18 mouse cellular contexts compared by ENCODE assay signal in the genomic region with DNA sequence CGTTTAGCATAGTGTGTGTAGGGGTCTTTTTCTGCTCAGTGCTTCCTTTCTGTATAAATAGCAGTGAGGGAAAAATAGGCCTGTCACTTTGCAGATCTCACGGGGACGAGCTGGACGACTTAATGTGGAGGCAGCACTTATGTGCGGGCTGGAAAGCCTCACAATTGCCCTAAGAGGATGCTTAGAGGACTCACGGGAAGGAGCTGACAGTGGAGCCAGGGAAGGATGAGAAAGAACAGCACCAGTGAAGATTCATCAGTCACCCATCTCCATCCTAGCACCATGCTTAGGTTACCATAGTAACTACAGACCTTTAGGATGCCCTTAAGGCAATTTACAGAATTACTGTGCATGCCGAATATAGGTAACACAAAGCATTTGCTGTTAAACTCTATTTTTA. TPM values are rescaled to one million over a fixed set of nuclear protein-coding genes. Genes with fewer than 3 reads are reported as not detected.
DNase-seq lines count a peak whose midpoint lies in the region; ATAC-seq and TF ChIP-seq lines count a peak whose summit lies in the region.
"Had no signal": no experiment of that assay in that cellular context is flagged by ENCODE, and none has a peak within 500 bp of the region (broad histone marks: within the 10 kb centered on the region; RNA-seq: fewer than 3 reads in every experiment).

No protein-coding gene starts in this region.

- H3K4me2 ChIP-seq in forebrain, embryonic 16.5 days (ENCODE audit: low read length) = 0 out of 2 replicates have a peak overlapping the region, but pooled peaks have one; percentile 7
- H3K4me2 ChIP-seq in hindbrain, embryonic 16.5 days (ENCODE audit: low read length) = peak overlapping the region; percentile 11
- peak overlapping the region; percentile 23 for H3K4me2 ChIP-seq in neural tube, embryonic 15.5 days
- H3K4me2 ChIP-seq in intestine, postnatal 0 days (replicated peaks; ENCODE audit: low read depth) = no peak overlapping the region

- H3K36me3 ChIP-seq in forebrain, embryonic 16.5 days (ENCODE audit: control insufficient read depth, insufficient read depth) = no peaks in the 10 kb centered on the region
- H3K36me3 ChIP-seq in hindbrain, embryonic 16.5 days (ENCODE audit: control insufficient read depth, insufficient read depth, low read length) = no peaks in the 10 kb centered on the region
- H3K36me3 ChIP-seq in neural tube, embryonic 15.5 days = no peaks in the 10 kb centered on the region
- H3K36me3 ChIP-seq in intestine, postnatal 0 days (ENCODE audit: control insufficient read depth, insufficient read depth) = no peaks in the 10 kb centered on the region
- H3K36me3 ChIP-seq: embryonic facial prominence, embryonic 10.5 days; G1E had no signal

- H3K4me1 ChIP-seq in forebrain, embryonic 16.5 days (replicated peaks; ENCODE audit: control insufficient read depth, insufficient read depth, low read length) = peaks cover 31% of the 10 kb centered on the region
- peaks cover 7% of the 10 kb centered on the region for H3K4me1 ChIP-seq in hindbrain, embryonic 16.5 days (ENCODE audit: control insufficient read depth, insufficient read depth, low read depth, low read length)
- peaks cover 44% of the 10 kb centered on the region for H3K4me1 ChIP-seq in neural tube, embryonic 15.5 days
- H3K4me1 ChIP-seq in intestine, postnatal 0 days (replicated peaks; ENCODE audit: control insufficient read depth, insufficient read depth, low read length) = 0 out of 2 replicates have a peak, but pooled peaks cover 2% of the 10 kb centered on the region

- WGBS in forebrain, embryonic 16.5 days = 15% methylated on average over 7 of the region's 7 CpGs
- 20% methylated on average over 7 of the region's 7 CpGs for WGBS in hindbrain, embryonic 16.5 days
- 8% methylated on average over 7 of the region's 7 CpGs for WGBS in neural tube, embryonic 15.5 days
- WGBS in intestine, postnatal 0 days = 28% methylated on average over 7 of the region's 7 CpGs

- H3K9me3 ChIP-seq in forebrain, embryonic 16.5 days (ENCODE audit: control insufficient read depth, low read length) = no peaks in the 10 kb centered on the region
- no peaks in the 10 kb centered on the region for H3K9me3 ChIP-seq in hindbrain, embryonic 16.5 days (ENCODE audit: control insufficient read depth, low read length)
- H3K9me3 ChIP-seq in neural tube, embryonic 15.5 days (replicated peaks) = no peaks in the 10 kb centered on the region
- no peaks in the 10 kb centered on the region for H3K9me3 ChIP-seq in intestine, postnatal 0 days (ENCODE audit: control insufficient read depth)
- H3K9me3 ChIP-seq: embryonic facial prominence, embryonic 10.5 days; G1E had no signal

- peak overlapping the region; percentile 64 for H3K27ac ChIP-seq in forebrain, embryonic 16.5 days (ENCODE audit: low read length)
- 0 out of 2 replicates have a peak overlapping the region, but pooled peaks have one; percentile 4 for H3K27ac ChIP-seq in hindbrain, embryonic 16.5 days (ENCODE audit: low read depth, low read length)
- H3K27ac ChIP-seq in neural tube, embryonic 15.5 days (replicated peaks) = peak overlapping the region; percentile 37; the same call in 1 of the 2 replicates
- no peak overlapping the region for H3K27ac ChIP-seq in intestine, postnatal 0 days (ENCODE audit: low read depth, low read length)
- H3K27ac ChIP-seq: embryonic facial prominence, embryonic 10.5 days had no signal

- DNase-seq in right cerebral cortex, postnatal 10 days (ENCODE audit: low spot score in 2 of 2) = peak; percentile 36 to 57
- no peak for DNase-seq in right cerebral cortex, adult 18-20 months
- DNase-seq in gastrocnemius, postnatal 10 days = no peak
- DNase-seq: adrenal gland, postnatal 10 days; cerebellum, postnatal 25 days; heart, adult 18-20 months; kidney, postnatal 10 days; lung, postnatal 14 days; thymus, adult 18-20 months had no signal

- ATAC-seq in forebrain, embryonic 16.5 days = no peak
- ATAC-seq in hindbrain, embryonic 16.5 days = no peak; the same call in 1 of the 2 replicates
- no peak for ATAC-seq in neural tube, embryonic 15.5 days (ENCODE audit: low FRiP score)
- no peak for ATAC-seq in intestine, postnatal 0 days

- H3K4me3 ChIP-seq in forebrain, embryonic 16.5 days (replicated peaks; ENCODE audit: low read length) = no peak overlapping the region
- H3K4me3 ChIP-seq in hindbrain, embryonic 16.5 days (ENCODE audit: low read length) = no peak overlapping the region
- H3K4me3 ChIP-seq in neural tube, embryonic 15.5 days (replicated peaks) = no peak overlapping the region
- H3K4me3 ChIP-seq in intestine, postnatal 0 days (ENCODE audit: low read depth, low read length) = no peak overlapping the region
- H3K4me3 ChIP-seq: embryonic facial prominence, embryonic 10.5 days; erythroblast, embryonic 14.5 days had no signal

- TF ChIP-seq CTCF in intestine, postnatal 0 days (IDR thresholded peaks at IDR 0.05; ENCODE audit: low read depth) = no peak

- H3K27me3 ChIP-seq in forebrain, embryonic 16.5 days (replicated peaks; ENCODE audit: control insufficient read depth, insufficient read depth, low read length) = no peaks in the 10 kb centered on the region
- H3K27me3 ChIP-seq in hindbrain, embryonic 16.5 days (replicated peaks; ENCODE audit: control insufficient read depth, insufficient read depth, low read length) = no peaks in the 10 kb centered on the region
- no peaks in the 10 kb centered on the region for H3K27me3 ChIP-seq in neural tube, embryonic 15.5 days (replicated peaks)
- no peaks in the 10 kb centered on the region; the same call in 1 of the 2 replicates for H3K27me3 ChIP-seq in intestine, postnatal 0 days (replicated peaks; ENCODE audit: control insufficient read depth, insufficient read depth, low read length)

- no peak overlapping the region for H3K9ac ChIP-seq in forebrain, embryonic 16.5 days (replicated peaks; ENCODE audit: low read depth, low read length)
- peak overlapping the region; percentile 38; the same call in 1 of the 2 replicates for H3K9ac ChIP-seq in hindbrain, embryonic 16.5 days (ENCODE audit: low read depth, low read length)
- H3K9ac ChIP-seq in neural tube, embryonic 15.5 days (replicated peaks) = no peak overlapping the region
- no peak overlapping the region for H3K9ac ChIP-seq in intestine, postnatal 0 days (ENCODE audit: low read depth, low read length)

RNA-seq across cellular contexts. Expression of a gene that starts 3.5 kb away (rescaled TPM):
- polyA plus RNA-seq in forebrain, embryonic 16.5 days (2015; fragmentation: Nextera tagmentation; extraction: Ambion mirVana) = 148 and 168 TPM in 2 replicates
- 109 and 114 TPM in 2 replicates for polyA plus RNA-seq in hindbrain, embryonic 16.5 days (2015; fragmentation: Nextera tagmentation; extraction: Ambion mirVana)
- polyA plus RNA-seq in neural tube, embryonic 15.5 days (2015; fragmentation: Nextera tagmentation; extraction: Ambion mirVana) = 85.9 and 98.3 TPM in 2 replicates
- 10 to 100 TPM; 14.3 to 15.9 TPM for total RNA-seq in gastrocnemius, postnatal 10 days (2021)
- polyA plus RNA-seq in intestine, postnatal 0 days (2015; fragmentation: Nextera tagmentation; extraction: Ambion mirVana) = 2.5 and 4.4 TPM in 2 replicates
- total RNA-seq: megakaryocyte-erythroid progenitor cell, adult 5-6 weeks; neutrophil, adult 5-6 weeks had no signal
- polyA plus RNA-seq: erythroblast, embryonic 14.5 days; G1E had no signal

RNA-seq across cellular contexts. Expression of a gene that starts 25.1 kb away (rescaled TPM):
- 10.5 and 10.7 TPM in 2 replicates for polyA plus RNA-seq in forebrain, embryonic 16.5 days (2015; fragmentation: Nextera tagmentation; extraction: Ambion mirVana)
- 6.3 and 8.1 TPM in 2 replicates for polyA plus RNA-seq in hindbrain, embryonic 16.5 days (2015; fragmentation: Nextera tagmentation; extraction: Ambion mirVana)
- polyA plus RNA-seq in neural tube, embryonic 15.5 days (2015; fragmentation: Nextera tagmentation; extraction: Ambion mirVana) = 6.7 and 8.0 TPM in 2 replicates
- 1 to 10 TPM; 6.0 to 7.5 TPM for total RNA-seq in gastrocnemius, postnatal 10 days (2021)
- polyA plus RNA-seq in intestine, postnatal 0 days (2015; fragmentation: Nextera tagmentation; extraction: Ambion mirVana) = 8.1 and 9.0 TPM in 2 replicates

RNA-seq across cellular contexts. Expression of a gene that starts 27.3 kb away (rescaled TPM):
- polyA plus RNA-seq in forebrain, embryonic 16.5 days (2015; fragmentation: Nextera tagmentation; extraction: Ambion mirVana) = 6.8 and 9.0 TPM in 2 replicates
- polyA plus RNA-seq in hindbrain, embryonic 16.5 days (2015; fragmentation: Nextera tagmentation; extraction: Ambion mirVana) = 8.0 and 11.8 TPM in 2 replicates
- polyA plus RNA-seq in neural tube, embryonic 15.5 days (2015; fragmentation: Nextera tagmentation; extraction: Ambion mirVana) = 12.5 and 14.0 TPM in 2 replicates
- total RNA-seq in gastrocnemius, postnatal 10 days (2021) = 10 to 100 TPM; 20.9 to 26.6 TPM
- 8.4 and 8.7 TPM in 2 replicates for polyA plus RNA-seq in intestine, postnatal 0 days (2015; fragmentation: Nextera tagmentation; extraction: Ambion mirVana)
- total RNA-seq: neutrophil, adult 5-6 weeks had no signal
- polyA plus RNA-seq: erythroblast, embryonic 14.5 days had no signal

Comparison
In these comparisons a context has a peak if more than half of its experiments do, and no peak if none do; other contexts are left out.
1. DNase-seq: peak in right cerebral cortex, postnatal 10 days (2 of 2); none in right cerebral cortex, adult 18-20 months (single experiment) and gastrocnemius, postnatal 10 days (single experiment).
2. RNA of a gene that starts 3.5 kb away (polyA plus RNA-seq): 148 to 168 TPM in forebrain, embryonic 16.5 days, 109 to 114 TPM in hindbrain, embryonic 16.5 days and 85.9 to 98.3 TPM in neural tube, embryonic 15.5 days; 2.5 to 4.4 TPM in intestine, postnatal 0 days; every median in the first group is over 10 times any median in the second.